Mouse (Mus musculus) skeletal muscle tissue, adult 2 months (tissue): ENCODE data around the gene Zdhhc14.

Experiments
- DNase-seq: peaks from one replicate; pipeline ENCODE4 v3.0.0-alpha.2; 2012; ENCODE audit warnings: low read depth, low spot score

Zdhhc14 gene

GRCm38 (mm10) chr17:5770265-5771249 is 278.2 kb downstream of the Zdhhc14 start:
- DNase-seq: peak; percentile 18

GRCm38 (mm10) chr17:5780213-5780975 is 288.0 kb downstream of the Zdhhc14 start:
- no peak for DNase-seq

- DNase-seq: no peak
Observed at GRCm38 (mm10) chr17:5785238-5785637, 292.9 kb downstream of the Zdhhc14 start.

GRCm38 (mm10) chr17:5792164-5792791 is 299.9 kb downstream of the Zdhhc14 start:
- no peak for DNase-seq

- no peak for DNase-seq
Observed at GRCm38 (mm10) chr17:5793593-5793992, 301.2 kb downstream of the Zdhhc14 start.

- no peak for DNase-seq
Observed at GRCm38 (mm10) chr17:5794276-5794675, 301.9 kb downstream of the Zdhhc14 start.

GRCm38 (mm10) chr17:5795369-5795768 is 303.0 kb downstream of the Zdhhc14 start:
- DNase-seq: no peak

- DNase-seq: peak; percentile 87
Observed at GRCm38 (mm10) chr17:5795878-5796277, 303.5 kb downstream of the Zdhhc14 start.

- DNase-seq: no peak
Observed at GRCm38 (mm10) chr17:5797124-5797760, 304.9 kb downstream of the Zdhhc14 start.

GRCm38 (mm10) chr17:5798221-5798801 is 306.0 kb downstream of the Zdhhc14 start:
- peak; percentile 44 for DNase-seq

GRCm38 (mm10) chr17:5798900-5799299 is 306.5 kb downstream of the Zdhhc14 start:
- no peak for DNase-seq

- no peak for DNase-seq
Observed at GRCm38 (mm10) chr17:5799396-5800021, 307.2 kb downstream of the Zdhhc14 start.

- no peak for DNase-seq
Observed at GRCm38 (mm10) chr17:5800254-5800653, 307.9 kb downstream of the Zdhhc14 start.

GRCm38 (mm10) chr17:5800824-5801560 is 308.6 kb downstream of the Zdhhc14 start:
- no peak for DNase-seq

GRCm38 (mm10) chr17:5801761-5802655 is 309.7 kb downstream of the Zdhhc14 start:
- DNase-seq: no peak

- DNase-seq: no peak
Observed at GRCm38 (mm10) chr17:5802656-5802955, 310.2 kb downstream of the Zdhhc14 start.
